ENCODE assay signal across 8 mouse cellular contexts in genomic region chr17:15041175-15041729, GRCm38 (mm10). TPM values are rescaled to one million over a fixed set of nuclear protein-coding genes. Genes with fewer than 3 reads are reported as not detected.
DNase-seq lines count a peak whose midpoint lies in the region; ATAC-seq and TF ChIP-seq lines count a peak whose summit lies in the region.
"Not testable (repeated sequence)": the region's sequence is repeated elsewhere in the genome, so short reads cannot be mapped to it uniquely, and the experiment has no call there.

Gene Ermard (plus strand): TSS chr17:15041208.
Gene Tcte3 (minus strand): TSS chr17:15041488.
Gene Gm3448 (minus strand): TSS chr17:15041537.

- not testable (repeated sequence) for H3K27ac ChIP-seq in embryonic facial prominence, embryonic 12.5 days; hindbrain, embryonic 16.5 days (ENCODE audit: low read depth, low read length); lung, embryonic 14.5 days (ENCODE audit: low read depth); neural tube, embryonic 12.5 days; thymus, adult 2 months (ENCODE audit: control insufficient read depth, insufficient read depth, low read length)

- H3K4me2 ChIP-seq in embryonic facial prominence, embryonic 12.5 days (replicated peaks); hindbrain, embryonic 16.5 days (ENCODE audit: low read length); lung, embryonic 14.5 days; neural tube, embryonic 12.5 days (replicated peaks): not testable (repeated sequence)

- 0% methylated on average over 11 of the region's 56 CpGs for WGBS in embryonic facial prominence, embryonic 12.5 days
- WGBS in hindbrain, embryonic 16.5 days: 0% methylated on average over 14 of the region's 56 CpGs
- 0% methylated on average over 3 of the region's 56 CpGs for WGBS in lung, embryonic 14.5 days
- 0% methylated on average over 21 of the region's 56 CpGs for WGBS in neural tube, embryonic 12.5 days
- WGBS in thymus, adult 2 months: no CpG with 5 or more reads among the region's 56 CpGs

- not testable (repeated sequence) for H3K9ac ChIP-seq in embryonic facial prominence, embryonic 12.5 days; hindbrain, embryonic 16.5 days (ENCODE audit: low read depth, low read length); lung, embryonic 14.5 days; neural tube, embryonic 12.5 days

- H3K9me3 ChIP-seq in embryonic facial prominence, embryonic 12.5 days; hindbrain, embryonic 16.5 days (ENCODE audit: control insufficient read depth, low read length); lung, embryonic 14.5 days (ENCODE audit: low read depth, low read length); neural tube, embryonic 12.5 days: not testable (repeated sequence)

- H3K4me1 ChIP-seq in embryonic facial prominence, embryonic 12.5 days; hindbrain, embryonic 16.5 days (ENCODE audit: control insufficient read depth, insufficient read depth, low read depth, low read length); lung, embryonic 14.5 days (ENCODE audit: insufficient read depth); neural tube, embryonic 12.5 days; thymus, adult 2 months (replicated peaks; ENCODE audit: control insufficient read depth, insufficient read depth, low read length): not testable (repeated sequence)

- not testable (repeated sequence) for TF ChIP-seq POLR2A in thymus, adult 2 months (IDR thresholded peaks at IDR 0.05; ENCODE audit: control insufficient read depth, extremely low read depth, insufficient read depth, low read length, poor library complexity)

- peak; percentile 97 for ATAC-seq in embryonic facial prominence, embryonic 12.5 days (ENCODE audit: insufficient number of reproducible peaks, insufficient read depth, low FRiP score, low TSS enrichment)
- ATAC-seq in hindbrain, embryonic 16.5 days: peak; percentile 98
- peak; percentile 98 for ATAC-seq in lung, embryonic 14.5 days (ENCODE audit: insufficient read depth)
- ATAC-seq in neural tube, embryonic 12.5 days (ENCODE audit: low FRiP score, low read depth): peak; percentile 98

- DNase-seq in adrenal gland, adult 2 months: peak; percentile 69
- peak; percentile 96 for DNase-seq in heart, adult 11 months
- DNase-seq in layer of hippocampus, postnatal 10 days (ENCODE audit: low spot score in 2 of 2): peak; percentile 37 to 44
- DNase-seq in lung, embryonic 14.5 days: not testable (repeated sequence)
- peak; percentile 32 for DNase-seq in thymus, adult 2 months

- peak within 1 kb of the TSS; percentile 20; the same call in 1 of the 2 replicates for H3K4me3 ChIP-seq in embryonic facial prominence, embryonic 12.5 days
- not testable (repeated sequence) for H3K4me3 ChIP-seq in hindbrain, embryonic 16.5 days (ENCODE audit: low read length); lung, embryonic 14.5 days (ENCODE audit: low read depth, low read length); thymus, adult 2 months (ENCODE audit: control insufficient read depth, insufficient read depth, low read length)
- 0 out of 2 replicates have a peak within 1 kb of the TSS, but pooled peaks have one; percentile 16 for H3K4me3 ChIP-seq in neural tube, embryonic 12.5 days

- not testable (repeated sequence) for TF ChIP-seq CTCF in lung, embryonic 14.5 days (IDR thresholded peaks at IDR 0.05; ENCODE audit: low read depth); thymus, adult 2 months (IDR thresholded peaks at IDR 0.05; ENCODE audit: borderline replicate concordance, control insufficient read depth, extremely low read depth, insufficient read depth, low read length, poor library complexity)

- not testable (repeated sequence) for H3K36me3 ChIP-seq in embryonic facial prominence, embryonic 12.5 days; hindbrain, embryonic 16.5 days (ENCODE audit: control insufficient read depth, insufficient read depth, low read length); lung, embryonic 14.5 days (ENCODE audit: insufficient read depth); neural tube, embryonic 12.5 days; thymus, adult 2 months (ENCODE audit: control insufficient read depth, insufficient read depth, low read length)

- not testable (repeated sequence) for H3K27me3 ChIP-seq in embryonic facial prominence, embryonic 12.5 days; hindbrain, embryonic 16.5 days (replicated peaks; ENCODE audit: control insufficient read depth, insufficient read depth, low read length); lung, embryonic 14.5 days (ENCODE audit: insufficient read depth, low read length); neural tube, embryonic 12.5 days (replicated peaks); thymus, adult 2 months (ENCODE audit: control insufficient read depth, insufficient read depth, low read length)

RNA-seq across cellular contexts. Expression of gene Ermard, which starts in this region (rescaled TPM):
- total RNA-seq in adrenal gland, adult 2 months (2021): 10 to 100 TPM; 39.3 to 47.8 TPM
- polyA plus RNA-seq in adrenal gland, adult 2 months (2012; rRNA removed): 23.2 and 23.9 TPM in 2 replicates
- 101 and 107 TPM in 2 replicates for polyA plus RNA-seq in embryonic facial prominence, embryonic 12.5 days (2016; fragmentation: Nextera tagmentation; extraction: Ambion mirVana)
- 76.3 and 76.8 TPM in 2 replicates for polyA plus RNA-seq in hindbrain, embryonic 16.5 days (2015; fragmentation: Nextera tagmentation; extraction: Ambion mirVana)
- total RNA-seq in layer of hippocampus, postnatal 10 days (2021): 10 to 100 TPM; 46.4 to 56.9 TPM
- 70.4 and 78.9 TPM in 2 replicates for polyA plus RNA-seq in lung, embryonic 14.5 days (2014; fragmentation: Nextera tagmentation; extraction: Ambion mirVana)
- 99.1 and 107 TPM in 2 replicates for polyA plus RNA-seq in neural tube, embryonic 12.5 days (2016; fragmentation: Nextera tagmentation; extraction: Ambion mirVana)
- 62.0 and 69.0 TPM in 2 replicates for polyA plus RNA-seq in thymus, adult 2 months (2012; rRNA removed)

RNA-seq across cellular contexts. Expression of gene Tcte3, which starts in this region (rescaled TPM):
- total RNA-seq in adrenal gland, adult 2 months (2021): 1 to 10 TPM; 2.0 to 2.1 TPM
- not detected in 2 replicates for polyA plus RNA-seq in adrenal gland, adult 2 months (2012; rRNA removed)
- polyA plus RNA-seq in embryonic facial prominence, embryonic 12.5 days (2016; fragmentation: Nextera tagmentation; extraction: Ambion mirVana): not detected in 2 replicates
- 0.80 and 0.96 TPM in 2 replicates for polyA plus RNA-seq in hindbrain, embryonic 16.5 days (2015; fragmentation: Nextera tagmentation; extraction: Ambion mirVana)
- 1 to 10 TPM; 2.0 to 2.6 TPM for total RNA-seq in layer of hippocampus, postnatal 10 days (2021)
- 0.69 TPM in 1 of 2 replicates, not detected in the other for polyA plus RNA-seq in lung, embryonic 14.5 days (2014; fragmentation: Nextera tagmentation; extraction: Ambion mirVana)
- not detected in 2 replicates for polyA plus RNA-seq in neural tube, embryonic 12.5 days (2016; fragmentation: Nextera tagmentation; extraction: Ambion mirVana)
- polyA plus RNA-seq in thymus, adult 2 months (2012; rRNA removed): not detected in 2 replicates

RNA-seq across cellular contexts. Expression of gene Gm3448, which starts in this region (rescaled TPM):
- 1 to 10 TPM; 4.6 to 4.7 TPM for total RNA-seq in adrenal gland, adult 2 months (2021)
- 0.51 and 1.9 TPM in 2 replicates for polyA plus RNA-seq in adrenal gland, adult 2 months (2012; rRNA removed)
- 4.4 and 4.8 TPM in 2 replicates for polyA plus RNA-seq in embryonic facial prominence, embryonic 12.5 days (2016; fragmentation: Nextera tagmentation; extraction: Ambion mirVana)
- polyA plus RNA-seq in hindbrain, embryonic 16.5 days (2015; fragmentation: Nextera tagmentation; extraction: Ambion mirVana): 3.1 and 3.7 TPM in 2 replicates
- total RNA-seq in layer of hippocampus, postnatal 10 days (2021): 1 to 10 TPM; 6.0 to 7.5 TPM
- polyA plus RNA-seq in lung, embryonic 14.5 days (2014; fragmentation: Nextera tagmentation; extraction: Ambion mirVana): 1.9 and 3.4 TPM in 2 replicates
- polyA plus RNA-seq in neural tube, embryonic 12.5 days (2016; fragmentation: Nextera tagmentation; extraction: Ambion mirVana): 3.9 and 4.0 TPM in 2 replicates
- 0.92 and 0.99 TPM in 2 replicates for polyA plus RNA-seq in thymus, adult 2 months (2012; rRNA removed)
